Mouse (Mus musculus) kidney, embryonic 16.5 days (tissue): ENCODE data around the gene Gm17657. TPM values are rescaled to one million over a fixed set of nuclear protein-coding genes. Genes with fewer than 3 reads are reported as not detected.

Experiments
- ATAC-seq: fragments of 200-750 bp; cut with Nextera tagmentation; 2 replicates; pipeline ENCODE4 v1.8.0; 2017; ENCODE audit warnings: moderate TSS enrichment; ENCODE audit not compliant: low FRiP score, low TSS enrichment
- H3K27ac ChIP-seq: fragments of 300-500 bp; sonication (generic); 2 replicates; pipeline ENCODE4 v1.5.1; 2014; ENCODE audit warnings: low read length
- H3K27me3 ChIP-seq: fragments of 300-500 bp; sonication (generic); 2 replicates; pipeline ENCODE4 v1.6.1; 2014; ENCODE audit warnings: low read length, control low read depth, mixed read lengths; ENCODE audit not compliant: insufficient read depth
- H3K36me3 ChIP-seq: fragments of 300-500 bp; sonication (generic); 2 replicates; pipeline ENCODE4 v1.6.1; 2014; ENCODE audit warnings: low read length, control low read depth, mixed read lengths; ENCODE audit not compliant: insufficient read depth
- H3K4me1 ChIP-seq: fragments of 300-500 bp; sonication (generic); 2 replicates; pipeline ENCODE4 v1.6.1; 2014; ENCODE audit warnings: low read length, control low read depth, mixed read lengths; ENCODE audit not compliant: insufficient read depth
- H3K4me2 ChIP-seq: fragments of 300-500 bp; sonication (generic); replicated peaks from 2 replicates; pipeline ENCODE4 v1.6.1; 2014; ENCODE audit warnings: low read depth, low read length
- H3K4me3 ChIP-seq: fragments of 300-500 bp; sonication (generic); 2 replicates; pipeline ENCODE4 v1.5.1; 2014; ENCODE audit warnings: mild to moderate bottlenecking, low read length
- H3K9ac ChIP-seq: fragments of 300-500 bp; sonication (generic); replicated peaks from 2 replicates; pipeline ENCODE4 v1.6.1; 2014; ENCODE audit warnings: low read length
- H3K9me3 ChIP-seq: fragments of 300-500 bp; sonication (generic); 2 replicates; pipeline ENCODE4 v1.6.1; 2016; ENCODE audit warnings: low read length, control low read depth
- WGBS: fragments of 180-500 bp; shearing (Covaris S2); extraction: QIAGEN DNeasy Blood & Tissue Kit; methylation state at CpG from one replicate; pipeline ENCODE4 v1.1.7; 2014; 5-methylcytosine and 5-hydroxymethylcytosine counted together
- polyA plus RNA-seq: library from polyadenylated mRNA; unstranded; fragments of >200 nt; fragmentation: Nextera tagmentation; extraction: Ambion mirVana; gene quantifications from 2 replicates; pipeline ENCODE4 v1.2.1, GENCODE M21; 2015

Gm17657 gene
- polyA plus RNA-seq, 1 experiment from 2014 or later = not detected

DNA sequence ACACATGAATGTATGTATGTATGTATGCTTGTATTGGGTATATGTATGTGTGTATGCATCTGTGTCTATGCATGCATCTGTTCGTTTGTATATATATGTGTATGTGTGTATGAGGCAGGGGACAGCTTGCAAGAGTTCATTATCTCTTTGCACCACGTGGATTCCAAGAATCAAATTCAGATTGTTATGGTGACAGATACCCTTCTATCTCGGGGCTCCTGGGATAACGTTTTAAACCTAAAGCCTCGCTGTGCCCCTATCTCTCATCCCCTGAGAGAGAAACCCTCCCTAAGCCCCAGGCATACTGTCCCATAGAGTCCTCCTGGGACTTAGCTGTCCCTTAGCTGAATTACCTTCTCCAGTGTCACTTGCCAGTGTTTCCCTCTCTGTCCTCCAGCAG is 34.1 kb upstream of the Gm17657 start:
- ATAC-seq = no peak
- H3K9ac ChIP-seq = no peak overlapping the region
- H3K4me2 ChIP-seq = no peak overlapping the region
- no peaks in the 10 kb centered on the region for H3K27me3 ChIP-seq
- no peaks in the 10 kb centered on the region for H3K9me3 ChIP-seq
- peaks cover 20% of the 10 kb centered on the region for H3K36me3 ChIP-seq
- 82% methylated on average over 5 of the region's 5 CpGs for WGBS
- H3K27ac ChIP-seq = no peak overlapping the region
- no peaks in the 10 kb centered on the region for H3K4me1 ChIP-seq
- no peak overlapping the region for H3K4me3 ChIP-seq

DNA sequence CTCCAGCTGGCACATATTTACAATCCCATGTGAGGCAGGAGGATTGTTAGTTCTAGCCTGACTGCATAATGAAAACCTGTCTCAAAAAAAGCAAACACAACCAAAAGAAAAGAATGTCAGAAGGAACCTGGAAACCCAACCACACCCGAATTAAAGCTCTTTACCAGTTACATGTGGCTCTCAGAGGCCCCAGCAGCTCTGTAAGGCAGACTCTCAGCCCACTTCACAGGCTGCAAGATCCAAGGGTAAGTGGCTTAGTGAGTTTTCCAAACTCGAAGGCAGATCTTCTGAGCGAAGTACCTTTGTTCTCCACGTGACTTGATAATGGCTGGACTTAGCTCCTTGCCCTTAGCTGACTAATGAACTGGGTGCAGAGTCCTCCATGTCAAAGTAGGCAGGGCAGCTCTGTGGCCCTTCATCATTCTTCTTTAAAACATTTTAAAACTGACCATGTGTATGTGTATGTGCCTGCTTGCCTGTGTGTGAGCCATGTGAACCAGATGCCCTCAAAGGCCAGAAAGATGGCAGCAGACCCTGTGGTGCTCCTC is 30.2 kb upstream of the Gm17657 start:
- no peaks in the 10 kb centered on the region for H3K9me3 ChIP-seq
- H3K9ac ChIP-seq = no peak overlapping the region
- ATAC-seq = no peak
- WGBS = 90% methylated on average over 4 of the region's 4 CpGs
- H3K4me1 ChIP-seq = no peaks in the 10 kb centered on the region
- H3K27ac ChIP-seq = no peak overlapping the region
- peaks cover 40% of the 10 kb centered on the region for H3K36me3 ChIP-seq
- H3K27me3 ChIP-seq = no peaks in the 10 kb centered on the region
- H3K4me2 ChIP-seq = no peak overlapping the region
- H3K4me3 ChIP-seq = no peak overlapping the region

DNA sequence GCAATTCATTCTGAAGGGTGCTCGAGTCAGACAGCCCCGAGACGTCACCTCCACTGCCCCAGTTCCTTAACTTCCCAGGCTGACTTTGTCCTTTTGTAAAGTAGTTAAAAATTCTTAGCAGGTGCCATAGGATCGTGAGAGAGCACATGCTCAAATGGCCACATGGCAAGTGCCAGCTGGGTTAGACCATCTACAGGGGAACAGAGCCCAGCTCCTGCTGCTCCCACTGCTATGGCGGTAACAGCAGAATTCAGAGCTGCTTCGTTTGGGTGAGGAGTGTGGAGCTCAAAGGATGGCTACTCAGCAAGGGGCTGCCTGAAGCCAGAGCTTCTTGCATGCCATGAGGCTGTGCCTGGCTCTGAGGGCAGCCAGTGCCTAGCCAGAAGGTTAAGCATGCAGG is 20.4 kb upstream of the Gm17657 start:
- WGBS = 91% methylated on average over 6 of the region's 6 CpGs
- H3K27ac ChIP-seq = no peak overlapping the region
- no peak overlapping the region for H3K4me3 ChIP-seq
- H3K27me3 ChIP-seq = no peaks in the 10 kb centered on the region
- no peaks in the 10 kb centered on the region for H3K9me3 ChIP-seq
- H3K4me2 ChIP-seq = no peak overlapping the region
- peaks cover 47% of the 10 kb centered on the region for H3K36me3 ChIP-seq
- H3K9ac ChIP-seq = no peak overlapping the region
- ATAC-seq = no peak
- H3K4me1 ChIP-seq = no peaks in the 10 kb centered on the region

GRCm38 (mm10) chr17:29568435-29568834 is 19.0 kb upstream of the Gm17657 start:
- H3K27ac ChIP-seq = no peak overlapping the region
- no peak for ATAC-seq
- no peak overlapping the region for H3K4me2 ChIP-seq
- peaks cover 41% of the 10 kb centered on the region for H3K36me3 ChIP-seq
- 79% methylated on average over 15 of the region's 15 CpGs for WGBS
- no peaks in the 10 kb centered on the region for H3K4me1 ChIP-seq
- H3K4me3 ChIP-seq = no peak overlapping the region
- no peaks in the 10 kb centered on the region for H3K9me3 ChIP-seq
- H3K27me3 ChIP-seq = no peaks in the 10 kb centered on the region
- H3K9ac ChIP-seq = no peak overlapping the region

GRCm38 (mm10) chr17:29565521-29565920 is 16.1 kb upstream of the Gm17657 start:
- H3K9me3 ChIP-seq = no peaks in the 10 kb centered on the region
- no peaks in the 10 kb centered on the region for H3K4me1 ChIP-seq
- H3K4me3 ChIP-seq = no peak overlapping the region
- no peak overlapping the region for H3K9ac ChIP-seq
- peaks cover 14% of the 10 kb centered on the region for H3K36me3 ChIP-seq
- ATAC-seq = no peak
- WGBS = 94% methylated on average over 5 of the region's 5 CpGs
- H3K27me3 ChIP-seq = no peaks in the 10 kb centered on the region
- no peak overlapping the region for H3K4me2 ChIP-seq
- H3K27ac ChIP-seq = no peak overlapping the region

- Histone ChIP-seq H3K9me3 (0 out of 2 replicates have a peak, but pooled peaks cover 4% of the 10 kb centered on the region), H3K4me1 (peaks cover 11% of the 10 kb centered on the region; the same call in 1 of the 2 replicates), H3K27me3 (no peaks in the 10 kb centered on the region), H3K4me3 (no peak overlapping the region), H3K27ac (no peak overlapping the region), H3K9ac (no peak overlapping the region), H3K36me3 (no peaks in the 10 kb centered on the region), H3K4me2 (no peak overlapping the region)
- no peak for ATAC-seq
- WGBS = 41% methylated on average over 5 of the region's 5 CpGs
Measured at GRCm38 (mm10) chr17:29558476-29558875, 9.0 kb upstream of the Gm17657 start.

- Histone ChIP-seq H3K9me3 (0 out of 2 replicates have a peak, but pooled peaks cover 4% of the 10 kb centered on the region), H3K4me2 (no peak overlapping the region), H3K4me3 (no peak overlapping the region), H3K27me3 (no peaks in the 10 kb centered on the region), H3K9ac (0 out of 2 replicates have a peak overlapping the region, but pooled peaks have one; percentile 22), H3K4me1 (peaks cover 15% of the 10 kb centered on the region; the same call in 1 of the 2 replicates), H3K27ac (0 out of 2 replicates have a peak overlapping the region, but pooled peaks have one; percentile 17), H3K36me3 (no peaks in the 10 kb centered on the region)
- 56% methylated on average over 7 of the region's 7 CpGs for whole genome bisulfite sequencing
- ATAC-seq = no peak
Measured at GRCm38 (mm10) chr17:29556893-29557292, 7.5 kb upstream of the Gm17657 start.

DNA sequence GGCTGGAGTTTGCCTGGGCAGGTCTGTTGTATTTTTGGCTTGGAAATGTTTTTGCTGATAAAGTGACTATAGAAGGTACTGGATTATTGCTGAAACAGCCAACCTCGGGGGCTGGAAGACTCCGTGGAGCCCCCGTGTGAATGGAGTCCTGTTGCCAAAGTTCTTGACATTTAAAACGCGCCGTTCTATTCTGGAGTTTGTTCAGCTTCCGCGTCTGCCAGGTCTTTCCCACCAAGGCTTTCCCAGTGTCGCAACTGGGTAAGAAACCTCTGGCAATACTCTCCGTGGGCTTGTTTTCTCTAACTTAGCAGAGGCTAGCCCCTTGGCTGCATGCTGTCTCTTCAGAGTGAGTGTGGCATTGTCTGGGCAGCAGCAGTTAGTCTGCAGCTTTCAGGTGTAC is 7.0 kb upstream of the Gm17657 start:
- H3K36me3 ChIP-seq = no peaks in the 10 kb centered on the region
- H3K27ac ChIP-seq = 0 out of 2 replicates have a peak overlapping the region, but pooled peaks have one; percentile 17
- peaks cover 19% of the 10 kb centered on the region; the same call in 1 of the 2 replicates for H3K4me1 ChIP-seq
- no peaks in the 10 kb centered on the region for H3K27me3 ChIP-seq
- H3K4me3 ChIP-seq = no peak overlapping the region
- 0 out of 2 replicates have a peak overlapping the region, but pooled peaks have one; percentile 22 for H3K9ac ChIP-seq
- 89% methylated on average over 10 of the region's 10 CpGs for WGBS
- ATAC-seq = no peak
- 0 out of 2 replicates have a peak, but pooled peaks cover 4% of the 10 kb centered on the region for H3K9me3 ChIP-seq
- H3K4me2 ChIP-seq = no peak overlapping the region

DNA sequence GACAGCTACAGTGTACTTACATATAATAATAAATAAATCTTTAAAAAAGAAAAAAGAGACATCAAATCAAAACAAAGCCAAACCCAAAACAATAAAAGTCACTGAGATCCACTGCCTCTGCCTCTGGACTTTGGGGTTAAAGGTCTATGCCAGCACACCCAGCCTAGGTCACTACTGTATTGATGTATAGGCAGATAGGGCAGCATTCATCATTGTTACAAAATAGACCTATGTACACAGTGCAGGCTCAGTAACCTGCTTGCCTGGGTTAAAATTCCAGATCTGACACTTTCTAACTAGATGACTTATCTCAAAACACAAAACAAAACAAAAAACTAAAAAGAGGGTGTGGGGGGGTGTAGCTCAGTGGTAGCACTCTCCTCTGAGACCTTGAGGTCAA is 4.7 kb upstream of the Gm17657 start:
- Histone ChIP-seq H3K9me3 (no peaks in the 10 kb centered on the region), H3K36me3 (no peaks in the 10 kb centered on the region), H3K9ac (no peak overlapping the region), H3K27ac (no peak overlapping the region), H3K27me3 (no peaks in the 10 kb centered on the region), H3K4me1 (peaks cover 34% of the 10 kb centered on the region), H3K4me3 (no peak overlapping the region), H3K4me2 (no peak overlapping the region)
- ATAC-seq = no peak

DNA sequence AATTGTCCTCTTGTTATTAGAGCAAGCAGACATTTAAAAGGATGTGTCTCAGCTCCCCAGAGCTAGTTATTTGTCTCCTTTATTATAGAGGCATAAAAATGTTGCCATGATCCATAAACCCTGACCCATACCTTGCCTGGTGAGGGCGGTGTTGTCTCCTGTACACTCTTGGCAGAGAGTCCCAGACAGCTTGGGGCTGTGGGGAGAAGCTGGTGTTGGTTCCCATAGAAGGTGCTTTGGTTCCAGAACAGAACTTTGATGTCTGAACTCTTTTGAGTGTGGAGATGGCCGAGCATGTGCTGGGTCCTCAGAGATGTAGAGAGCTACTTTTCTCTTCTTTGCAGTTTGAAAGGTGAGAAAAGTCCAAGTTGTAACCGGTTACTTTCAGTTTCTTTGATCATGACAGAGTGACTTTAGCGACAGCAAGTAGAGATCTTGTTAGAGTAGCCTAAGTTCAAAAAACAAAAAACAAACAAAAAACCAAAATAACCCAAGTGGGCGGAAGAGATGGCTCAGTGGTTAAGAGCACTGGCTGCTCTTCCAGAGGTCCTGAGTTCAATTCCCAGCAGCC is 2.8 kb upstream of the Gm17657 start, which contains the start of gene Tmem217:
Gene Tmem217 (minus strand): TSS at position 224 of the 571 bp plus-strand sequence.
- Histone ChIP-seq H3K4me2 (peak within 1 kb of the TSS; percentile 96), H3K4me3 (no peak within 1 kb of the TSS), H3K27ac (0 out of 2 replicates have a peak within 1 kb of the TSS, but pooled peaks have one; percentile 7), H3K36me3 (no peaks in the 10 kb centered on the region), H3K4me1 (peaks cover 34% of the 10 kb centered on the region), H3K9me3 (no peaks in the 10 kb centered on the region), H3K9ac (no peak within 1 kb of the TSS), H3K27me3 (no peaks in the 10 kb centered on the region)
- 73% methylated on average over 5 of the region's 5 CpGs for WGBS
- ATAC-seq = no peak
